Mouse (Mus musculus) forebrain, embryonic 12.5 days (tissue): ENCODE measurements at regions not wholly inside any gene's neighbourhood (a gene's known extent, or its start where the extent isn't known, plus 50 kb on each side); places are given as distances from the start of the nearest gene placed in this dataset.

ENCODE experiments used
- ATAC-seq: fragments of 200-750 bp; cut with Nextera tagmentation; 2 replicates; pipeline ENCODE4 v1.8.0; 2017; ENCODE audit warnings: moderate TSS enrichment; ENCODE audit not compliant: low FRiP score
- H3K27ac ChIP-seq: fragments of 300-500 bp; sonication (generic); 2 replicates; pipeline ENCODE4 v1.5.1; 2016; ENCODE audit warnings: mild to moderate bottlenecking
- H3K27me3 ChIP-seq: fragments of 300-500 bp; sonication (generic); 2 replicates; pipeline ENCODE4 v1.6.1; 2016; ENCODE audit warnings: mild to moderate bottlenecking
- H3K36me3 ChIP-seq: fragments of 300-500 bp; sonication (generic); replicated peaks from 2 replicates; pipeline ENCODE4 v1.6.1; 2016; ENCODE audit warnings: mild to moderate bottlenecking
- H3K4me1 ChIP-seq: fragments of 300-500 bp; sonication (generic); 2 replicates; pipeline ENCODE4 v1.6.1; 2016
- H3K4me2 ChIP-seq: fragments of 300-500 bp; sonication (generic); 2 replicates; pipeline ENCODE4 v1.6.1; 2016; ENCODE audit warnings: mild to moderate bottlenecking, moderate library complexity
- H3K4me3 ChIP-seq: fragments of 300-500 bp; sonication (generic); replicated peaks from 2 replicates; pipeline ENCODE4 v1.5.1; 2016; ENCODE audit warnings: mild to moderate bottlenecking
- H3K9ac ChIP-seq: fragments of 300-500 bp; sonication (generic); 2 replicates; pipeline ENCODE4 v1.6.1; 2016; ENCODE audit warnings: mild to moderate bottlenecking
- H3K9me3 ChIP-seq: fragments of 300-500 bp; sonication (generic); 2 replicates; pipeline ENCODE4 v1.6.1; 2016
- WGBS: fragments of 180-500 bp; shearing (Covaris S2); methylation state at CpG from one replicate; pipeline ENCODE4 v1.1.7; 2016; 5-methylcytosine and 5-hydroxymethylcytosine counted together

GRCm38 (mm10) chr15:25146371-25146770 is 267.2 kb downstream of the Basp1 start:
- H3K27ac ChIP-seq = no peak overlapping the region
- H3K4me2 ChIP-seq = no peak overlapping the region
- 96% methylated on average over 1 of the region's 1 CpGs for WGBS
- no peaks in the 10 kb centered on the region for H3K9me3 ChIP-seq
- H3K27me3 ChIP-seq = no peaks in the 10 kb centered on the region
- 0 out of 2 replicates have a peak, but pooled peaks cover under 1% of the 10 kb centered on the region for H3K4me1 ChIP-seq
- H3K9ac ChIP-seq = no peak overlapping the region
- H3K36me3 ChIP-seq = no peaks in the 10 kb centered on the region
- no peak overlapping the region for H3K4me3 ChIP-seq
- ATAC-seq = no peak

GRCm38 (mm10) chr15:25144228-25144627 is 269.3 kb downstream of the Basp1 start:
- H3K27me3 ChIP-seq = no peaks in the 10 kb centered on the region
- no peak for ATAC-seq
- no peaks in the 10 kb centered on the region for H3K9me3 ChIP-seq
- WGBS = 53% methylated on average over 1 of the region's 1 CpGs
- H3K4me1 ChIP-seq = peaks cover 8% of the 10 kb centered on the region; the same call in 1 of the 2 replicates
- H3K36me3 ChIP-seq = no peaks in the 10 kb centered on the region
- no peak overlapping the region for H3K4me3 ChIP-seq
- H3K4me2 ChIP-seq = no peak overlapping the region
- no peak overlapping the region for H3K27ac ChIP-seq
- no peak overlapping the region for H3K9ac ChIP-seq

GRCm38 (mm10) chr15:25140389-25141181 is 273.0 kb downstream of the Basp1 start:
- peaks cover 13% of the 10 kb centered on the region; the same call in 1 of the 2 replicates for H3K4me1 ChIP-seq
- H3K27me3 ChIP-seq = no peaks in the 10 kb centered on the region
- ATAC-seq = no peak

GRCm38 (mm10) chr15:25137091-25137490 is 276.5 kb downstream of the Basp1 start:
- ATAC-seq = peak; percentile 41; the same call in 1 of the 2 replicates
- no peaks in the 10 kb centered on the region for H3K36me3 ChIP-seq

More at GRCm38 (mm10) chr15:25140389-25141181, 273.0 kb downstream of the Basp1 start:
- H3K9me3 ChIP-seq = no peaks in the 10 kb centered on the region
- H3K36me3 ChIP-seq = no peaks in the 10 kb centered on the region
- H3K27ac ChIP-seq = no peak overlapping the region
- whole genome bisulfite sequencing = 78% methylated on average over 9 of the region's 9 CpGs
- H3K4me3 ChIP-seq = no peak overlapping the region
- H3K4me2 ChIP-seq = no peak overlapping the region
- H3K9ac ChIP-seq = no peak overlapping the region

GRCm38 (mm10) chr15:25135471-25136262 is 277.9 kb downstream of the Basp1 start:
- 90% methylated on average over 19 of the region's 19 CpGs for WGBS

More at GRCm38 (mm10) chr15:25137091-25137490, 276.5 kb downstream of the Basp1 start:
- WGBS = 19% methylated on average over 3 of the region's 3 CpGs
- Histone ChIP-seq H3K9ac (no peak overlapping the region), H3K4me1 (peaks cover 13% of the 10 kb centered on the region; the same call in 1 of the 2 replicates), H3K4me3 (no peak overlapping the region), H3K27ac (no peak overlapping the region), H3K9me3 (no peaks in the 10 kb centered on the region), H3K27me3 (no peaks in the 10 kb centered on the region), H3K4me2 (no peak overlapping the region)

GRCm38 (mm10) chr15:25130096-25130495 is 283.5 kb downstream of the Basp1 start:
- Histone ChIP-seq H3K4me3 (no peak overlapping the region), H3K36me3 (no peaks in the 10 kb centered on the region), H3K4me2 (no peak overlapping the region), H3K9ac (no peak overlapping the region), H3K27ac (no peak overlapping the region), H3K27me3 (no peaks in the 10 kb centered on the region), H3K4me1 (no peaks in the 10 kb centered on the region), H3K9me3 (no peaks in the 10 kb centered on the region)
- ATAC-seq = no peak
- 70% methylated on average over 6 of the region's 6 CpGs for WGBS

More at GRCm38 (mm10) chr15:25135471-25136262, 277.9 kb downstream of the Basp1 start:
- ATAC-seq = no peak
- Histone ChIP-seq H3K27me3 (no peaks in the 10 kb centered on the region), H3K4me3 (no peak overlapping the region), H3K4me2 (no peak overlapping the region), H3K9ac (no peak overlapping the region), H3K9me3 (no peaks in the 10 kb centered on the region), H3K27ac (no peak overlapping the region), H3K4me1 (peaks cover 5% of the 10 kb centered on the region; the same call in 1 of the 2 replicates), H3K36me3 (no peaks in the 10 kb centered on the region)

GRCm38 (mm10) chr15:25129572-25129971 is 284.0 kb downstream of the Basp1 start:
- ATAC-seq = no peak; the same call in 1 of the 2 replicates
- Histone ChIP-seq H3K4me2 (no peak overlapping the region), H3K4me1 (no peaks in the 10 kb centered on the region), H3K9ac (no peak overlapping the region), H3K36me3 (no peaks in the 10 kb centered on the region), H3K9me3 (no peaks in the 10 kb centered on the region), H3K4me3 (no peak overlapping the region), H3K27ac (no peak overlapping the region), H3K27me3 (no peaks in the 10 kb centered on the region)
- WGBS = 70% methylated on average over 5 of the region's 5 CpGs

GRCm38 (mm10) chr15:25120441-25120840 is 293.1 kb downstream of the Basp1 start:
- H3K9me3 ChIP-seq = no peaks in the 10 kb centered on the region
- no peak for ATAC-seq
- no peak overlapping the region for H3K27ac ChIP-seq

GRCm38 (mm10) chr15:25117980-25118379 is 295.6 kb downstream of the Basp1 start:
- Histone ChIP-seq H3K36me3 (no peaks in the 10 kb centered on the region), H3K4me3 (no peak overlapping the region), H3K4me1 (no peaks in the 10 kb centered on the region), H3K4me2 (no peak overlapping the region), H3K27me3 (no peaks in the 10 kb centered on the region), H3K9me3 (no peaks in the 10 kb centered on the region), H3K27ac (no peak overlapping the region), H3K9ac (no peak overlapping the region)
- no peak for ATAC-seq
- WGBS = 46% methylated on average over 3 of the region's 3 CpGs

More at GRCm38 (mm10) chr15:25120441-25120840, 293.1 kb downstream of the Basp1 start:
- H3K9ac ChIP-seq = no peak overlapping the region
- H3K4me1 ChIP-seq = no peaks in the 10 kb centered on the region
- WGBS = 62% methylated on average over 4 of the region's 4 CpGs
- no peak overlapping the region for H3K4me3 ChIP-seq
- no peaks in the 10 kb centered on the region for H3K27me3 ChIP-seq
- no peaks in the 10 kb centered on the region for H3K36me3 ChIP-seq
- H3K4me2 ChIP-seq = no peak overlapping the region

GRCm38 (mm10) chr15:25102727-25103126 is 310.8 kb downstream of the Basp1 start:
- WGBS = 96% methylated on average over 5 of the region's 5 CpGs
- no peak overlapping the region for H3K4me2 ChIP-seq
- no peak overlapping the region for H3K4me3 ChIP-seq
- H3K4me1 ChIP-seq = no peaks in the 10 kb centered on the region
- no peak overlapping the region for H3K27ac ChIP-seq
- H3K9ac ChIP-seq = no peak overlapping the region
- no peak for ATAC-seq
- no peaks in the 10 kb centered on the region for H3K27me3 ChIP-seq
- no peaks in the 10 kb centered on the region for H3K36me3 ChIP-seq
- H3K9me3 ChIP-seq = no peaks in the 10 kb centered on the region

- H3K4me3 ChIP-seq = no peak overlapping the region
- H3K4me2 ChIP-seq = no peak overlapping the region
- peak; percentile 71; the same call in 1 of the 2 replicates for ATAC-seq
- 0 out of 2 replicates have a peak, but pooled peaks cover 4% of the 10 kb centered on the region for H3K4me1 ChIP-seq
- H3K27me3 ChIP-seq = no peaks in the 10 kb centered on the region
- no peak overlapping the region for H3K27ac ChIP-seq
- no peaks in the 10 kb centered on the region for H3K9me3 ChIP-seq
- H3K36me3 ChIP-seq = no peaks in the 10 kb centered on the region
- H3K9ac ChIP-seq = no peak overlapping the region
- WGBS = 40% methylated on average over 6 of the region's 6 CpGs
These were observed 319.8 kb downstream of the Basp1 start for GRCm38 (mm10) chr15:25093758-25094157.

- Histone ChIP-seq H3K36me3 (no peaks in the 10 kb centered on the region), H3K4me1 (no peaks in the 10 kb centered on the region), H3K4me2 (no peak overlapping the region), H3K27ac (no peak overlapping the region), H3K9me3 (no peaks in the 10 kb centered on the region), H3K4me3 (no peak overlapping the region), H3K9ac (no peak overlapping the region), H3K27me3 (no peaks in the 10 kb centered on the region)
- 95% methylated on average over 1 of the region's 1 CpGs for WGBS
- ATAC-seq = no peak
These were observed 343.9 kb downstream of the Basp1 start for GRCm38 (mm10) chr15:25069701-25070100.
